Mouse (Mus musculus): ENCODE measurements around the gene Pkn1. TPM values are rescaled to one million over a fixed set of nuclear protein-coding genes. Genes with fewer than 3 reads are reported as not detected.

Gene Pkn1
- 10 to 100 TPM; 53.2 to 72.7 TPM for total RNA-seq (2021)

GRCm38 (mm10) chr8:83698661-83699453 lies at the start of gene Pkn1:
Gene Pkn1, minus strand, starts transcription at chr8:83699179.
- intact Hi-C loops (cut with DNase I): no loop called here
- DNase-seq (ENCODE audit: low spot score in 2 of 2): peak; percentile 57 to 72

DNA sequence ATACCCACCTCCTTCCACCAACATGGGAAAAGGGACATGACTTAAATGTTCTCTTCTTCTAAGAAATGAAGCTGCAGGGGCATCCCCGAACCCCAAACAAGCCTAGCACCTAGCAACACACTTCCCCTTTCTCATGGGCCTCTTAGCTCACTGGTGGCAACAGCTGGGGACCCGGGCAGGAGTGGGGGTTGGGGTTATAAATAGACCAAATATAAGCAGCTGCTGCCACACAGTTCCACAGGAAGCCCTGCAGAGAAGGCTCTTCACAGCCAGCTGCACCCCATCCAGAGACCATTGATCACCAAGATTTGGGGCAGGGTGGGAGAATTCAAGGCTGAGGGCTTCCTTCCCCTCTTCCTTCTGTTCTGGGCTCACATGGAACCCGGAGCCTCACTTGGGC lies 49.7 kb upstream of the Pkn1 start:
- intact Hi-C loops (cut with DNase I): no loop called here
- DNase-seq (ENCODE audit: low spot score in 2 of 2): peak in 1 of 2 experiments; percentile 17

GRCm38 (mm10) chr8:83747661-83748346 lies 48.8 kb upstream of the Pkn1 start:
- intact Hi-C loops (cut with DNase I): no loop called here
- DNase-seq (ENCODE audit: low spot score in 2 of 2): peak; percentile 32 to 50

GRCm38 (mm10) chr8:83744070-83744469 lies 45.1 kb upstream of the Pkn1 start:
- DNase-seq (ENCODE audit: low spot score in 2 of 2): no peak
- intact Hi-C loops (cut with DNase I): no loop called here

DNA sequence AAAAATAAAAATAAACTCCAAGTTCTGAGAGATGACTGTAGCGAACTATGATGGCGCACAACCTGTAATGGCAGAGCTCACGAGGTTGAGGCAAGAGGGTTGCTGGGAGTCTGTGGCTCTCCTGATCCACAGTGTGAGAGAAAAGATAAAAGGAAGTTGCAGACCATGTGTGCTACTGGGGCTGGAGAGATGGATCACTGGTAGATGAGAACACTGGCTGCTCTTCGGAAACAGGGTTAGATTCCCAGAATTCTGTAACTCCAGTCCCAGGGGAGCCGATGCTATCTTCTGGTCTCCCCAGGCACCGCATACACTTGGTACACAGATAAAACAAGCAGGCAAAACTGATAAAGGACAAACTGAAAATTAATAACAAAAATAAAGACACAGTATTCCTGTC lies 44.0 kb upstream of the Pkn1 start:
- no peak for DNase-seq (ENCODE audit: low spot score in 2 of 2)
- intact Hi-C loops (cut with DNase I): no loop called here

DNA sequence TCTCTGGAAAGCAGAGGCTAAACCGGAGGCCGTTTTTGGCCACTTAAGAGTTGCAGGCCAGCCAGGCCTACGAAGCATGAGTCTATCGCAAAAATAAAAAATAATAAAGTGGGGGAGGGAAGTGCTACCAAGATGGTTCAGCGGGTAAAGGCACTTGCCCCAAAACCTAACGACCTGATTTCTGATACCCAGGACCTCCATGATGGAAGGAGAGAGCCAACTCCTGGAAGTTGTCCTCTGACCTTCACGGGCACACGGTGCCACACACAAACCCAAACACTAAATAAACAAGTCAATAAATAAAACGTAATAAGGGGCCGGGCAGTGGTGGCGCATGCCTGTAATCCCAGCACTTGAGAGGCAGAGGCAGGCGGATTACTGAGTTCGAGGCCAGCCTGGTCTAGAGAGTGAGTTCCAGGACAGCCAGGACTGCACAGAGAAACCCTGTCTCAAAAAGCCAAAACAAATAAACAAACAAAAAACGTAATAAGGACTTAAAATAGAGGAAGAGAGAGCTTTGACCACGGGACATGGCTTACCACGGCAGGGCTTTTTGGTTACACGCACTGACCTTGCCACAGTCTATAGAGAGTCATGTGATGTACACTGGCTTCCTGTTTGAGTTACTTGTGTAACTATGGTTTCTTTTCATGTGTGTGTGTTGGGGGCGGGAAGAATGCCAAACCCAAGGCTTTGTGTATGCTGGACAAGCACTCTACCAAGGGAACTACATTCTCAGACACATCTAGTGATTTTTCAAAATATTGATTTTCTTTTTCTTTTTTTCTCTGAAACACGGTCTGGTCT lies 43.1 kb upstream of the Pkn1 start:
- intact Hi-C loops (cut with DNase I): no loop called here
- DNase-seq (ENCODE audit: low spot score in 2 of 2): no peak

GRCm38 (mm10) chr8:83740976-83741741 lies 42.2 kb upstream of the Pkn1 start, which contains the start of gene Adgre5:
Gene Adgre5, minus strand, starts transcription at chr8:83741326.
- intact Hi-C loops (cut with DNase I): no loop called here
- DNase-seq (ENCODE audit: low spot score in 2 of 2): no peak

- DNase-seq (ENCODE audit: low spot score in 2 of 2): no peak
- intact Hi-C loops (cut with DNase I): no loop called here
These were observed 41.6 kb upstream of the Pkn1 start for GRCm38 (mm10) chr8:83740586-83740975.

- intact Hi-C loops (cut with DNase I): no loop called here
- DNase-seq (ENCODE audit: low spot score in 2 of 2): no peak
These were observed 40.9 kb upstream of the Pkn1 start for GRCm38 (mm10) chr8:83739711-83740468.

DNA sequence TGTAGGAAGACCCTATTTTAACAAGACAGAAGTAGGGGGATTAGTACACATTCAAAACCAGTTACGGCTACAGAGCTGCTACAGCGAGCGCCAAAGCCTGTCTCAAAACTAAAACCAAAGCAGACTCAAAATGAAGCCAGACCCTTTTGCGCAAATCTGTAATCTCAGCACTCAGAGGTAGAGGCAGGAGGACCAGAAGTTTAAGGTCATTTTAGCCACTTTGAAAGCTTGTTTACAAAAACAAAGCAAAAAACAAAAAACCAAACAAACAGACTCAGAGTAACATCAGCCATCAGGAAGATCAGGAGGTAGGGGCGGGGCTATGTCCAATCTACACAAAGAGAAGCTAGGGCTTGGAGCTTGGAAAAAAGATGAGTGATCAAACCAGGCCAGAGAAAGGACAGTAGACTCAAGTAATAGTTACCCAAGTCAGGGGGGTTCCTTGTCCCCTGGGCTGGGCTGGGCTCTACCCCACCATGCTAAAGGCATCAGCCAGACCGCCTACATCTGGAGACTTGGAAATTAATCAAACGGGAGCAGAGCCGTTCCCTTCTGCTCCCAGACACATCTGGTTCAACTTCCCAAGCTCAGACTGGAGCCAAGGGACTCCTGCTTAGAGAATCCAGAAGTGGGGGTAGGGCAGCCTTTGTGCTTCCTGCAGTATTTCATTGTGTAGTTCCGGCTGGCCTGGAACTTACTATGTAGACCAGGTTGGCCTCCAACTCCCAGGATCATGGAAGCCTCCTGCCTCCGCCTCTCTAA lies 40.2 kb upstream of the Pkn1 start:
- intact Hi-C loops (cut with DNase I): no loop called here
- DNase-seq (ENCODE audit: low spot score in 2 of 2): no peak

DNA sequence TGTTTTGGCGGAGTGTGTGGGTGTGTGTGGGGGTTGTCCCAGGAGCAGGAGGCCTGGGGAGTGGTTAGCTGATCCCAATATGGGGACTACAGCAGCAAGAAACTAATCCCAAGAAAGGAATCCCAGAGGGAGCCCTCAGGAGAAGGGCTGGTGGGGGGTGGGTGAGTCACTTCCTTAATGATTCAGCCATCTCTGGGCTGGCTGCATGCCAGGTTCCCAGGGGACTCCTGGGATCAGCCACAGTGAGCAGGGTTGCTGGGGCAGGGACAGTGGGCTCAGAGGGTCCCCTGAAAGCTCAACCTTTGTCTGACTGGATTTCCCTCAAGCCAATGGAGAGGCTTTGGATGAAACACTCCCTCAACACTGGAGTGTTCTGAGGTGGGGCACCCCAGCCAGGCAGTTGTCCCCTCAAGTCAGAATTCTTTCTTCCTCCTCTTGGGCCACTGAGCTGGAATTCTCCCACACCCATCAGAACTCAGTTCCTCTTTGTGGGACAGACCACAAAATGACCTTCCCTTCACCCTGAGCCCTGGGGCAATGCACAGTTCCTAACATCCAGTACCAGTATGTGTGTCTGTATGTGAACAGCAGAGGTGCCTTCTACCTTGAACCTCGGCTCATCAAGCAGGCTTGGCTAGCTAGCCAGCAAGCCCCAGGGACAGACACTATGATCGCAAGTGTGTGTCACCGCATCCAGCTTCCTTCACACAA lies 39.0 kb upstream of the Pkn1 start:
- intact Hi-C loops (cut with DNase I): no loop called here
- no peak for DNase-seq (ENCODE audit: low spot score in 2 of 2)

DNA sequence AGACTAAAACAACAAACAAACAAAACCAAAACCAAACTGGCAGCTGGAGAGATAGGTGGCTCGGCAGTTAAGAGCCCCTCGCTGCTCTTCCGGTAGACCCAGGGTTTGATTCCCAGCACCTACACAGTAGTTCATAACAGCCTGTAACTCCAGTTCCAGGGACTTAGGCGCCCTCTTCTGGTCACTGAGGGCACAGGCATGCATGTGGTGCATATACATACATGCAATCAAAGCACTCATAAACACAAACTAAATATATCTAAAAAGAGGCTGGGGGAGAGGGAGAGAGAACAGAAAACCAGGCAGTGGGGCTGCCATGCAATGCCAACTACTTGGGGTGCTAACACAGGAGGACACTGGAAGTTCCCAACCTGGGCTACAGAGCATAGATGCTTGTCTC lies 38.4 kb upstream of the Pkn1 start:
- no peak for DNase-seq (ENCODE audit: low spot score in 2 of 2)
- intact Hi-C loops (cut with DNase I): no loop called here

- no peak for DNase-seq (ENCODE audit: low spot score in 2 of 2)
- intact Hi-C loops (cut with DNase I): no loop called here
These were observed 37.7 kb upstream of the Pkn1 start for GRCm38 (mm10) chr8:83736681-83737080.

GRCm38 (mm10) chr8:83732919-83733318 lies 33.9 kb upstream of the Pkn1 start:
- intact Hi-C loops (cut with DNase I): no loop called here
- DNase-seq (ENCODE audit: low spot score in 2 of 2): no peak

DNA sequence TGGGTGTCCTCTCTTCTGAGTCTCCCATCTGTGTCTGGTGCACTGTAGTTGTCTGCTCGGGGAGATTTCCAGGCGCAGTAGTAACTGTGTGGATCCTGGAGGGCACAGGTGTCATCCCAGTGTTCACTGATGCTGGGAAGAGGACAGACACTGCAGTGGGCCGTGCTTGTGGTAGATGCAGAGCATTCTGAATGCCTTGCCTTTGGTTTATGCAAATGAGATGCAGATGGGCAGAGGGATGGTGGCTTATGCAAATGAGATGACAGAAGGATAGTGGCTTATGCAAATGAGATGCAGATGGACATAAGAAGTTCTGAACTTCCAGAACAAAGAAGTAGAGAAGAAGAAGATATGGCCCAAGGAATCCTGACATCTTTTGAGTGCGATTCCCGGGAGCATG lies 32.9 kb upstream of the Pkn1 start:
- no peak for DNase-seq (ENCODE audit: low spot score in 2 of 2)
- intact Hi-C loops (cut with DNase I): no loop called here

DNA sequence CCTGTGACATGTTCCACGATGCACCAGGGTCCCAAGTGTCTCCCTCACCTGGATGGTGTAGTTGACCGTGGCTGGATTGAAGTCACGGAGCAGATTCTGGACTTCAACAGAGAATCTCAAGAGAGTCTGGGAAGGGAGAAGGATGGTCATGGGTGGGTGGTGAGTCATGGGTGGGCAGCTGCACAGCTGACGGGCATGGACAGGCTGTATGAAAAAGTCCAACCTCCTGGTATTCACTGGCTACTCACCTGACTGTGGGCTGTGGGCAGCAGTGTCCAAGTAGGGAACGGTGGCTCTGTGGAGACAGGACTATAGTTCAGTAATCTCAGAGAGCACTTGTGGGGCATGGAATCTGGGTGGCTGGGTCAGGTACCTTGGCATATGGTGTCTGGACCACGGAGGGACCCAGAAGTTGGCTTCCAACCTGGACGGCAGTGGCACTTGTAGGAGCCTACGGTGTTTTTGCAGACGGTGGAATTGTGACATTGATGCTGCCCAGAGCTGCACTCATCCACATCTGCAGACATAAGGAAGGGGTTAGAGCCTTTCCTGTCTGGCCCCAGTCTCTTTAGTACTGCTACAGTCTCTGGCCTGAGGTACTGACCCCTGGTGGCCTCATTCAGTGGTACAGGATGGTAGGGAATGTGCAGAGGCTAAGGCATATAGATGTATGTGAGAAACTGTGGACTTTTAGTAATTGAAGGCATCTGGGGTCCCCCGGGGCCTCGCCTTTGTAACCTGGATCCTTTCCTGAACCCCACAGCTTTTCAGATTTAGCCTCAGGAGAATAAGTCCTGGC lies 30.2 kb upstream of the Pkn1 start:
- intact Hi-C loops (cut with DNase I): no loop called here
- DNase-seq (ENCODE audit: low spot score in 2 of 2): no peak

All from left cerebral cortex, postnatal 25 days (tissue).